Comparison of ENCODE assay signal across 8 mouse cellular contexts in genomic region chr9:58241780-58242485, GRCm38 (mm10). TPM values are rescaled to one million over a fixed set of nuclear protein-coding genes. Genes with fewer than 3 reads are reported as not detected.
DNase-seq lines count a peak whose midpoint lies in the region; ATAC-seq lines count a peak whose summit lies in the region.

No protein-coding gene starts in this region.

- no peaks in the 10 kb centered on the region for H3K36me3 ChIP-seq in neural tube, embryonic 11.5 days (ENCODE audit: control insufficient read depth, insufficient read depth, low read length)
- 0 out of 2 replicates have a peak, but pooled peaks cover 2% of the 10 kb centered on the region for H3K36me3 ChIP-seq in heart, embryonic 16.5 days (ENCODE audit: control insufficient read depth, insufficient read depth)
- 0 out of 2 replicates have a peak, but pooled peaks cover 3% of the 10 kb centered on the region for H3K36me3 ChIP-seq in limb, embryonic 13.5 days

- no peak overlapping the region for H3K27ac ChIP-seq in neural tube, embryonic 11.5 days (ENCODE audit: low read depth, low read length)
- peak overlapping the region; percentile 68 for H3K27ac ChIP-seq in heart, embryonic 16.5 days (ENCODE audit: low read length)
- H3K27ac ChIP-seq in limb, embryonic 13.5 days, result peak overlapping the region; percentile 68

- whole genome bisulfite sequencing in neural tube, embryonic 11.5 days, result 64% methylated on average over 9 of the region's 9 CpGs
- WGBS in heart, embryonic 16.5 days, result 42% methylated on average over 9 of the region's 9 CpGs
- 33% methylated on average over 9 of the region's 9 CpGs for WGBS in limb, embryonic 13.5 days

- no peak overlapping the region for H3K9ac ChIP-seq in neural tube, embryonic 11.5 days (ENCODE audit: low read length)
- no peak overlapping the region for H3K9ac ChIP-seq in heart, embryonic 16.5 days (ENCODE audit: low read length)
- H3K9ac ChIP-seq in limb, embryonic 13.5 days, result 0 out of 2 replicates have a peak overlapping the region, but pooled peaks have one; percentile 5

- no peak overlapping the region for H3K4me2 ChIP-seq in neural tube, embryonic 11.5 days (ENCODE audit: low read depth)
- no peak overlapping the region for H3K4me2 ChIP-seq in heart, embryonic 16.5 days (ENCODE audit: low read depth, low read length)
- peak overlapping the region; percentile 30 for H3K4me2 ChIP-seq in limb, embryonic 13.5 days (replicated peaks)

- no peaks in the 10 kb centered on the region for H3K27me3 ChIP-seq in neural tube, embryonic 11.5 days (ENCODE audit: control insufficient read depth, insufficient read depth, low read length)
- H3K27me3 ChIP-seq in heart, embryonic 16.5 days (ENCODE audit: control insufficient read depth, insufficient read depth, low read length), result no peaks in the 10 kb centered on the region
- H3K27me3 ChIP-seq in limb, embryonic 13.5 days, result no peaks in the 10 kb centered on the region

- H3K4me3 ChIP-seq in neural tube, embryonic 11.5 days (ENCODE audit: low read depth, low read length), result no peak overlapping the region
- no peak overlapping the region for H3K4me3 ChIP-seq in heart, embryonic 16.5 days (ENCODE audit: low read length)
- H3K4me3 ChIP-seq in limb, embryonic 13.5 days, result no peak overlapping the region

- 0 out of 2 replicates have a peak, but pooled peaks cover 5% of the 10 kb centered on the region for H3K4me1 ChIP-seq in neural tube, embryonic 11.5 days (ENCODE audit: control insufficient read depth, insufficient read depth, low read length)
- peaks cover 37% of the 10 kb centered on the region for H3K4me1 ChIP-seq in heart, embryonic 16.5 days (ENCODE audit: control insufficient read depth, insufficient read depth, low read length)
- H3K4me1 ChIP-seq in limb, embryonic 13.5 days, result peaks cover 42% of the 10 kb centered on the region

- H3K9me3 ChIP-seq in neural tube, embryonic 11.5 days (ENCODE audit: control insufficient read depth, low read length), result no peaks in the 10 kb centered on the region
- no peaks in the 10 kb centered on the region for H3K9me3 ChIP-seq in heart, embryonic 16.5 days (replicated peaks; ENCODE audit: control insufficient read depth, low read length)
- no peaks in the 10 kb centered on the region for H3K9me3 ChIP-seq in limb, embryonic 13.5 days

- ATAC-seq in neural tube, embryonic 11.5 days (ENCODE audit: insufficient read depth, low FRiP score, low TSS enrichment), result no peak
- peak; percentile 47; the same call in 1 of the 2 replicates for ATAC-seq in heart, embryonic 16.5 days (replicated peaks; ENCODE audit: extremely low read depth, insufficient read depth, low FRiP score)
- ATAC-seq in limb, embryonic 13.5 days (ENCODE audit: low FRiP score, low read depth), result peak; percentile 40; the same call in 1 of the 2 replicates

- DNase-seq in neural tube, embryonic 11.5 days (ENCODE audit: low spot score), result peak; percentile 30
- DNase-seq in neural tube, embryonic 10.5 days (ENCODE audit: extremely low spot score, low spot score), result no peak
- DNase-seq in adrenal gland, postnatal 14 days, result peak; percentile 81
- DNase-seq in ovary, postnatal 36 days (ENCODE audit: low spot score), result peak; percentile 58
- DNase-seq in spleen, postnatal 4 days (ENCODE audit: low spot score in 2 of 2), result no peak
- no peak for DNase-seq in left cerebral cortex, adult 18-20 months (ENCODE audit: low spot score in 2 of 2)

RNA-seq across cellular contexts. Expression of gene Pml, which starts 7.7 kb away (rescaled TPM):
- polyA plus RNA-seq in neural tube, embryonic 11.5 days (2014; fragmentation: Nextera tagmentation; extraction: Ambion mirVana), result 7.6 and 10.6 TPM in 2 replicates
- total RNA-seq in adrenal gland, postnatal 14 days (2021), result 21.4 and 26.8 TPM in 2 replicates
- 11.7 and 13.8 TPM in 2 replicates for polyA plus RNA-seq in heart, embryonic 16.5 days (2015; fragmentation: Nextera tagmentation; extraction: Ambion mirVana)
- polyA plus RNA-seq in limb, embryonic 13.5 days (2015; fragmentation: Nextera tagmentation; extraction: Ambion mirVana), result 15.3 and 18.2 TPM in 2 replicates
- total RNA-seq in left cerebral cortex, adult 18-20 months (2021), result 10 to 100 TPM; 17.2 to 17.7 TPM

RNA-seq across cellular contexts. Expression of gene Stoml1, which starts 11.0 kb away (rescaled TPM):
- 29.6 and 35.9 TPM in 2 replicates for polyA plus RNA-seq in neural tube, embryonic 11.5 days (2014; fragmentation: Nextera tagmentation; extraction: Ambion mirVana)
- 13.4 and 18.8 TPM in 2 replicates for total RNA-seq in adrenal gland, postnatal 14 days (2021)
- 28.2 and 28.3 TPM in 2 replicates for polyA plus RNA-seq in heart, embryonic 16.5 days (2015; fragmentation: Nextera tagmentation; extraction: Ambion mirVana)
- polyA plus RNA-seq in limb, embryonic 13.5 days (2015; fragmentation: Nextera tagmentation; extraction: Ambion mirVana), result 44.2 and 45.6 TPM in 2 replicates
- total RNA-seq in left cerebral cortex, adult 18-20 months (2021), result 10 to 100 TPM; 67.9 to 69.7 TPM

RNA-seq across cellular contexts. Expression of gene Islr2, which starts 37.8 kb away (rescaled TPM):
- polyA plus RNA-seq in neural tube, embryonic 11.5 days (2014; fragmentation: Nextera tagmentation; extraction: Ambion mirVana), result 6.3 and 9.3 TPM in 2 replicates
- total RNA-seq in adrenal gland, postnatal 14 days (2021), result 2.2 and 6.2 TPM in 2 replicates
- 0.07 and 0.22 TPM in 2 replicates for polyA plus RNA-seq in heart, embryonic 16.5 days (2015; fragmentation: Nextera tagmentation; extraction: Ambion mirVana)
- 2.0 and 2.1 TPM in 2 replicates for polyA plus RNA-seq in limb, embryonic 13.5 days (2015; fragmentation: Nextera tagmentation; extraction: Ambion mirVana)
- 10 to 100 TPM; 71.2 to 72.3 TPM for total RNA-seq in left cerebral cortex, adult 18-20 months (2021)

RNA-seq across cellular contexts. Expression of gene Islr, which starts 37.8 kb away (rescaled TPM):
- 31.2 and 31.5 TPM in 2 replicates for polyA plus RNA-seq in neural tube, embryonic 11.5 days (2014; fragmentation: Nextera tagmentation; extraction: Ambion mirVana)
- total RNA-seq in adrenal gland, postnatal 14 days (2021), result 28.0 and 29.1 TPM in 2 replicates
- polyA plus RNA-seq in heart, embryonic 16.5 days (2015; fragmentation: Nextera tagmentation; extraction: Ambion mirVana), result 27.5 and 27.7 TPM in 2 replicates
- 207 and 210 TPM in 2 replicates for polyA plus RNA-seq in limb, embryonic 13.5 days (2015; fragmentation: Nextera tagmentation; extraction: Ambion mirVana)
- total RNA-seq in left cerebral cortex, adult 18-20 months (2021), result 10 to 100 TPM; 16.5 to 17.4 TPM

Comparison
In these comparisons a context has a peak if more than half of its experiments do, and no peak if none do; other contexts are left out.
1. DNase-seq: peak in neural tube, embryonic 11.5 days (single experiment), adrenal gland, postnatal 14 days (single experiment) and ovary, postnatal 36 days (single experiment); none in neural tube, embryonic 10.5 days (single experiment), spleen, postnatal 4 days (0 of 2) and left cerebral cortex, adult 18-20 months (0 of 2).